Mouse (Mus musculus): ENCODE measurements around the gene Rps2. TPM values are rescaled to one million over a fixed set of nuclear protein-coding genes. Genes with fewer than 3 reads are reported as not detected.
"Not testable (repeated sequence)": the region's sequence is repeated elsewhere in the genome, so short reads cannot be mapped to it uniquely, and the experiment has no call there.

Gene Rps2
- polyA plus RNA-seq, 1 experiment from 2014 or later: 1,693 TPM

- H3K4me3 ChIP-seq: no peak overlapping the region
- peaks cover 18% of the 10 kb centered on the region for H3K4me1 ChIP-seq
- H3K36me3 ChIP-seq: peaks cover 25% of the 10 kb centered on the region
- no peak for DNase-seq (ENCODE audit: low spot score)
- whole genome bisulfite sequencing: 40% methylated on average over 2 of the region's 2 CpGs
- no peak overlapping the region for H3K27ac ChIP-seq
- no peaks in the 10 kb centered on the region for H3K27me3 ChIP-seq (ENCODE audit: low read depth, poor library complexity, severe bottlenecking)
- no peaks in the 10 kb centered on the region for H3K9me3 ChIP-seq (replicated peaks)
Observed at GRCm38 (mm10) chr17:24708646-24709045, 9.3 kb upstream of the Rps2 start.

- Histone ChIP-seq H3K27ac (no peak overlapping the region), H3K36me3 (peaks cover 37% of the 10 kb centered on the region), H3K4me3 (no peak overlapping the region), H3K27me3 (ENCODE audit: low read depth, poor library complexity, severe bottlenecking) (no peaks in the 10 kb centered on the region), H3K4me1 (peaks cover 4% of the 10 kb centered on the region; the same call in 1 of the 2 replicates), H3K9me3 (replicated peaks) (no peaks in the 10 kb centered on the region)
- DNase-seq (ENCODE audit: low spot score): no peak
- WGBS: 68% methylated on average over 6 of the region's 6 CpGs
Observed at GRCm38 (mm10) chr17:24715556-24715955, 2.4 kb upstream of the Rps2 start.

- Histone ChIP-seq H3K4me1 (peaks cover 6% of the 10 kb centered on the region), H3K4me3 (no peak overlapping the region)
Observed at GRCm38 (mm10) chr17:24716166-24716682, 1.7 kb upstream of the Rps2 start.

GRCm38 (mm10) chr17:24718938-24719337, 1.0 kb downstream of the Rps2 start:
- H3K4me1 ChIP-seq: peaks cover 32% of the 10 kb centered on the region
- not testable (repeated sequence) for DNase-seq (ENCODE audit: low spot score); H3K9me3 ChIP-seq (replicated peaks); H3K27me3 ChIP-seq (ENCODE audit: low read depth, poor library complexity, severe bottlenecking)
- H3K4me3 ChIP-seq: peak overlapping the region; percentile 77
- WGBS: 69% methylated on average over 5 of the region's 5 CpGs
- peaks cover 57% of the 10 kb centered on the region for H3K36me3 ChIP-seq
- peak overlapping the region; percentile 91; the same call in 1 of the 2 replicates for H3K27ac ChIP-seq

More at GRCm38 (mm10) chr17:24716166-24716682, 1.7 kb upstream of the Rps2 start:
- no peaks in the 10 kb centered on the region for H3K9me3 ChIP-seq (replicated peaks)
- 98% methylated on average over 15 of the region's 15 CpGs for WGBS
- no peak for DNase-seq (ENCODE audit: low spot score)
- no peaks in the 10 kb centered on the region for H3K27me3 ChIP-seq (ENCODE audit: low read depth, poor library complexity, severe bottlenecking)
- H3K27ac ChIP-seq: no peak overlapping the region
- H3K36me3 ChIP-seq: peaks cover 42% of the 10 kb centered on the region

GRCm38 (mm10) chr17:24719494-24720222, 1.7 kb downstream of the Rps2 start:
- Histone ChIP-seq H3K4me3 (peak overlapping the region; percentile 77), H3K27me3 (ENCODE audit: low read depth, poor library complexity, severe bottlenecking) (no peaks in the 10 kb centered on the region), H3K9me3 (replicated peaks) (no peaks in the 10 kb centered on the region), H3K4me1 (peaks cover 32% of the 10 kb centered on the region), H3K36me3 (peaks cover 57% of the 10 kb centered on the region), H3K27ac (peak overlapping the region; percentile 91)
- WGBS: under 1% methylated on average over 61 of the region's 61 CpGs
- DNase-seq (ENCODE audit: low spot score): peak; percentile 99

- Histone ChIP-seq H3K27ac (peak overlapping the region; percentile 91), H3K36me3 (peaks cover 52% of the 10 kb centered on the region), H3K4me1 (peaks cover 32% of the 10 kb centered on the region), H3K4me3 (peak overlapping the region; percentile 77)
- DNase-seq (ENCODE audit: low spot score); H3K9me3 ChIP-seq (replicated peaks); H3K27me3 ChIP-seq (ENCODE audit: low read depth, poor library complexity, severe bottlenecking): not testable (repeated sequence)
- 2% methylated on average over 11 of the region's 11 CpGs for WGBS
Observed at GRCm38 (mm10) chr17:24720616-24721015, 2.7 kb downstream of the Rps2 start.

- Histone ChIP-seq H3K36me3 (peaks cover 44% of the 10 kb centered on the region), H3K4me3 (peak overlapping the region; percentile 77), H3K4me1 (peaks cover 32% of the 10 kb centered on the region)
- not testable (repeated sequence) for H3K27me3 ChIP-seq (ENCODE audit: low read depth, poor library complexity, severe bottlenecking); H3K27ac ChIP-seq; H3K9me3 ChIP-seq (replicated peaks); DNase-seq (ENCODE audit: low spot score)
- WGBS: 64% methylated on average over 7 of the region's 7 CpGs
Observed at GRCm38 (mm10) chr17:24721383-24721955, 3.6 kb downstream of the Rps2 start.

GRCm38 (mm10) chr17:24722220-24722924, 4.5 kb downstream of the Rps2 start:
- H3K36me3 ChIP-seq: peaks cover 35% of the 10 kb centered on the region
- no peaks in the 10 kb centered on the region for H3K27me3 ChIP-seq (ENCODE audit: low read depth, poor library complexity, severe bottlenecking)
- DNase-seq (ENCODE audit: low spot score): no peak
- 33% methylated on average over 13 of the region's 13 CpGs for WGBS
- peaks cover 32% of the 10 kb centered on the region for H3K4me1 ChIP-seq
- H3K27ac ChIP-seq: no peak overlapping the region
- H3K9me3 ChIP-seq (replicated peaks): no peaks in the 10 kb centered on the region
- H3K4me3 ChIP-seq: peak overlapping the region; percentile 77

- Histone ChIP-seq H3K36me3 (peaks cover 25% of the 10 kb centered on the region), H3K4me3 (peak overlapping the region; percentile 77), H3K9me3 (replicated peaks) (no peaks in the 10 kb centered on the region), H3K4me1 (peaks cover 36% of the 10 kb centered on the region), H3K27ac (peak overlapping the region; percentile 81), H3K27me3 (ENCODE audit: low read depth, poor library complexity, severe bottlenecking) (no peaks in the 10 kb centered on the region)
- WGBS: 4% methylated on average over 12 of the region's 12 CpGs
- DNase-seq (ENCODE audit: low spot score): no peak
Observed at GRCm38 (mm10) chr17:24723122-24723880, 5.4 kb downstream of the Rps2 start.

- DNase-seq (ENCODE audit: low spot score): no peak
- peaks cover 34% of the 10 kb centered on the region for H3K4me1 ChIP-seq
- no peaks in the 10 kb centered on the region for H3K27me3 ChIP-seq (ENCODE audit: low read depth, poor library complexity, severe bottlenecking)
- H3K4me3 ChIP-seq: peak overlapping the region; percentile 77
- under 1% methylated on average over 15 of the region's 15 CpGs for WGBS
- H3K36me3 ChIP-seq: peaks cover 21% of the 10 kb centered on the region
- no peaks in the 10 kb centered on the region for H3K9me3 ChIP-seq (replicated peaks)
- peak overlapping the region; percentile 81 for H3K27ac ChIP-seq
Observed at GRCm38 (mm10) chr17:24723881-24724180, 5.9 kb downstream of the Rps2 start.

- Histone ChIP-seq H3K4me1 (peaks cover 32% of the 10 kb centered on the region), H3K36me3 (peaks cover 21% of the 10 kb centered on the region), H3K4me3 (peak within 1 kb of the TSS; percentile 77), H3K27ac (peak within 1 kb of the TSS; percentile 81), H3K27me3 (ENCODE audit: low read depth, poor library complexity, severe bottlenecking) (no peaks in the 10 kb centered on the region), H3K9me3 (replicated peaks) (no peaks in the 10 kb centered on the region)
- peak; percentile 99 for DNase-seq (ENCODE audit: low spot score)
- WGBS: under 1% methylated on average over 30 of the region's 30 CpGs
Observed at GRCm38 (mm10) chr17:24724184-24724583, 6.3 kb downstream of the Rps2 start, which contains the start of gene Ndufb10. TSS of gene Ndufb10 (minus strand) at chr17:24724478.

- Histone ChIP-seq H3K27ac (no peak overlapping the region), H3K27me3 (ENCODE audit: low read depth, poor library complexity, severe bottlenecking) (no peaks in the 10 kb centered on the region), H3K4me1 (peaks cover 32% of the 10 kb centered on the region), H3K4me3 (no peak overlapping the region), H3K36me3 (peaks cover 17% of the 10 kb centered on the region), H3K9me3 (replicated peaks) (no peaks in the 10 kb centered on the region)
- DNase-seq (ENCODE audit: low spot score): no peak
- WGBS: 69% methylated on average over 3 of the region's 3 CpGs
Observed at GRCm38 (mm10) chr17:24725637-24726390, 7.9 kb downstream of the Rps2 start.
